In the genomic region with DNA sequence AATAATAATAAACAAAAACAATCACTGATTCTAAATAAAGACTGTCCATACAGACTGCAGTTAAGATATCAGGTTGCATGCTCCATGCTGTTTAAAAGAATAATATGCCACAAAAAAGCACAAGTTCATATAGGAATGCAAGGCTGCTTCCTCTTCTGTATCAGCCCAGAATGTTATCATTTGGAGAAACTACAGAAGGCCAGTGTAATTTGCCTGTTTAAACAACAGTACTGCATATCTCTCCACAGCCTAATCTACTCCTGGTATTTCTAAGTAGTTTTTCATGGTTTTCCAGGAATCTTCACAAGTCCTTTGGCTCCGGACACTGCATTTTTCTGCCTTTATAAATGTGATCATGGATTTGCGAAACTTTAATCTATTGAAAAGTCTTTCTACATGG, we compare ENCODE assay signal across 29 mouse cellular contexts.
"Had no signal": no experiment of that assay in that cellular context is flagged by ENCODE, and none has a peak within 500 bp of the region (broad histone marks: within the 10 kb centered on the region; RNA-seq: fewer than 3 reads in every experiment).

No protein-coding gene starts in this region.

- H3K27ac ChIP-seq: left cerebral cortex, adult 2 months; limb, embryonic 10.5 days; limb, embryonic 12.5 days; limb, embryonic 13.5 days; limb, embryonic 15.5 days; liver, embryonic 12.5 days; liver, embryonic 13.5 days; liver, embryonic 14.5 days; liver, embryonic 15.5 days; lung, embryonic 15.5 days; macrophage; midbrain, embryonic 10.5 days; midbrain, embryonic 12.5 days; midbrain, embryonic 13.5 days; midbrain, embryonic 15.5 days; neural tube, embryonic 12.5 days had no signal

- H3K4me2 ChIP-seq: limb, embryonic 12.5 days; limb, embryonic 13.5 days; limb, embryonic 15.5 days; liver, embryonic 11.5 days; liver, embryonic 12.5 days; liver, embryonic 13.5 days; liver, embryonic 15.5 days; lung, embryonic 15.5 days; midbrain, embryonic 11.5 days; midbrain, embryonic 12.5 days; midbrain, embryonic 13.5 days; midbrain, embryonic 15.5 days; neural tube, embryonic 12.5 days had no signal

- H3K9me3 ChIP-seq: limb, embryonic 10.5 days; limb, embryonic 12.5 days; limb, embryonic 13.5 days; limb, embryonic 15.5 days; liver, embryonic 12.5 days; liver, embryonic 13.5 days; liver, embryonic 15.5 days; lung, embryonic 15.5 days; megakaryocyte, embryonic 14.5 days; midbrain, embryonic 10.5 days; midbrain, embryonic 12.5 days; midbrain, embryonic 13.5 days; midbrain, embryonic 15.5 days; neural tube, embryonic 12.5 days had no signal

- H3K4me3 ChIP-seq: left cerebral cortex, adult 2 months; limb, embryonic 10.5 days; limb, embryonic 12.5 days; limb, embryonic 13.5 days; limb, embryonic 15.5 days; liver, embryonic 12.5 days; liver, embryonic 13.5 days; liver, embryonic 15.5 days; lung, embryonic 15.5 days; megakaryocyte, embryonic 14.5 days; midbrain, embryonic 10.5 days; midbrain, embryonic 12.5 days; midbrain, embryonic 13.5 days; midbrain, embryonic 15.5 days; myocyte; neural tube, embryonic 12.5 days had no signal

- H3K4me1 ChIP-seq: limb, embryonic 10.5 days; limb, embryonic 12.5 days; limb, embryonic 13.5 days; limb, embryonic 15.5 days; liver, embryonic 12.5 days; liver, embryonic 13.5 days; liver, embryonic 15.5 days; lung, embryonic 15.5 days; midbrain, embryonic 10.5 days; midbrain, embryonic 12.5 days; midbrain, embryonic 13.5 days; midbrain, embryonic 15.5 days; neural tube, embryonic 12.5 days had no signal

- DNase-seq: left cerebral cortex, postnatal 4 days; liver; liver, embryonic 13.5 days; liver, postnatal 0 days; lung, adult 18-20 months; lung, adult 2 months; lung, postnatal 10 days; lung, postnatal 4 days; midbrain, embryonic 14.5 days had no signal

- ATAC-seq: liver, embryonic 12.5 days; liver, postnatal 0 days; midbrain, embryonic 13.5 days; midbrain, embryonic 15.5 days; midbrain, embryonic 16.5 days had no signal

- H3K27me3 ChIP-seq: limb, embryonic 12.5 days; limb, embryonic 13.5 days; limb, embryonic 15.5 days; liver, embryonic 12.5 days; liver, embryonic 13.5 days; liver, embryonic 15.5 days; lung, embryonic 15.5 days; megakaryocyte, embryonic 14.5 days; midbrain, embryonic 12.5 days; midbrain, embryonic 13.5 days; midbrain, embryonic 15.5 days; neural tube, embryonic 12.5 days had no signal

- H3K9ac ChIP-seq: limb, embryonic 12.5 days; limb, embryonic 13.5 days; limb, embryonic 15.5 days; liver, embryonic 12.5 days; liver, embryonic 13.5 days; liver, embryonic 14.5 days; liver, embryonic 15.5 days; liver, postnatal 0 days; lung, embryonic 15.5 days; midbrain, embryonic 12.5 days; midbrain, embryonic 13.5 days; midbrain, embryonic 15.5 days; neural tube, embryonic 12.5 days had no signal

- H3K36me3 ChIP-seq: limb, embryonic 10.5 days; limb, embryonic 12.5 days; limb, embryonic 13.5 days; limb, embryonic 15.5 days; liver, embryonic 12.5 days; liver, embryonic 13.5 days; liver, embryonic 15.5 days; lung, embryonic 15.5 days; midbrain, embryonic 10.5 days; midbrain, embryonic 12.5 days; midbrain, embryonic 13.5 days; midbrain, embryonic 15.5 days; neural tube, embryonic 12.5 days had no signal
